Mouse (Mus musculus) skeletal muscle tissue, adult 2 months (tissue): ENCODE results near the gene Ppfia3.

Source experiments
- DNase-seq: peaks from one replicate; pipeline ENCODE4 v3.0.0-alpha.2; 2012; ENCODE audit warnings: low read depth, low spot score

The Ppfia3 gene

DNA sequence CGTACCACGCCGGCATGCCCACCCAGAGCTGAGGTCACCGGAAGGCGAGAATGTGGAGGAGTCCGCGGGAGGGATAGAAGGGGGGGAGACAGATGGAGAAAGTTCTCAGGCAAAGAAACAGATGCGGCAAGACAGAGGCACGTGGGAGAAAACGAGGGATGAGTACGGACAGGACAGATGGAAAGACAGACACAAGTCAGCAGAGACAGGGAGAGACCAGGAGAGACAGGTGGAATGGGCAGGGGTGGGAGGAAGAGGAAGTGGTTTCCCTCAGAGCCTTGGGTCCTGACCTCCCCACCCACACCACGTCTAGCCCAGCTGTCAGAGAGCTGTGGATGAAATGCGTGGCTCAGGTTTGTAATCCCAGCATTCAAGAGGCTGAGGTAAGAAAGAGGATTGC lies 19.9 kb downstream of the Ppfia3 start:
- no peak for DNase-seq

DNA sequence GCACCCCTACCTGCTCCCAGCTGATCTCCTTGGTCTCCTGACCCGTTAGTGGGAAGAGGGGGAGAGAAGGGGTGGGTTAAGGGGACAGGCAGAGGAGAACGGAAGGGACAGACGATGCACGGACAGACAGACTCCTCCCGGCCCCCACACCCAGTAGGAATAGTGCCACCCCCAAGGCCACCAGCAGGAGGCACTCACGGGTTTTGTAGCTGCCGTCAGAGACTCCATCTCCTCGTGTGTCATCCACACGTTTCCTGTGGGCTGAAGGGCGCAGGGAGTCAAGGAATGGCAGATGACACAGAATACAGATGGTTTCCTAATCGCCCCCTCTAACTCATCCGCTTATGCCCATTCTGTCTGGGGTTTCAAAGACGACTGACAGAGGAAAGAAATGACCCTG lies 23.3 kb downstream of the Ppfia3 start:
- DNase-seq, result no peak

DNA sequence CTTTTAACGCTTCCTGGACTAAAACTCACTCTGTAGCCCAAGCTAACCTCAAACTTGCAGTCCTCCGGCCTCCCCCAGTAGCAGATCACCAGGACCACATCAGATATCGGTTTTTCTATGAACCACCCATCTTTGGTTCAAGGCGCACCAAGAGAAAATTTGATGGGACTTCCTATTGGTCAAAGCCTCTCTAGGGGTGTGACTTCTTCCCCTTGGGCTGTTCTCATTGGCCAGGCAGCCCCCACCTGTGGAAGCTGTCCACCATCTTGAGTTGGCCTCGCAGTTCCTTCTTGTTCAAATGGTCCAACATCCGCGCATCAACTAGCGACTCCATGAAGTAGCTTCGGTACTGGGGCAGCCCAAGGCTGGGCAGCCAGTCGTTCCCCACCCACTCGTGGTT lies 24.7 kb downstream of the Ppfia3 start:
- no peak for DNase-seq

DNA sequence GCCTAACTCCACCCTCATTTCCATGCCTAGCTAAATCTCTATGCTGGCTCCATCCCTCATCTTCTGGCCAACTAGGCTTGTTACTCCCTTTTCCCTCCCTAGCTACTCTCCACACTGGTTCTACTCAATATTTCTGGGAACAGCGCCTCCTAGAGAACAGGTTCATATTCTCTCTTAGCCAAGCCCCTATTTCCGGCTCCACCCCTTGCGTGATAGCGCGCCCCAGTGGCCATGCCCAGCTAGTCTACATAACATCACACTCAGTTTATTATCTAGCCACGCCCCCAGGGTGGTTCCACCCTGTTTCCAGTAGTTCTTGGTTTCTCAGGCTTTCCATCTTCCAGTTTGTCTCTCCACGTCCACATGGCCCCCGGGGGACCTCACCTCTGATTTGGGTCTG lies 25.5 kb downstream of the Ppfia3 start:
- peak; percentile 78 for DNase-seq

DNA sequence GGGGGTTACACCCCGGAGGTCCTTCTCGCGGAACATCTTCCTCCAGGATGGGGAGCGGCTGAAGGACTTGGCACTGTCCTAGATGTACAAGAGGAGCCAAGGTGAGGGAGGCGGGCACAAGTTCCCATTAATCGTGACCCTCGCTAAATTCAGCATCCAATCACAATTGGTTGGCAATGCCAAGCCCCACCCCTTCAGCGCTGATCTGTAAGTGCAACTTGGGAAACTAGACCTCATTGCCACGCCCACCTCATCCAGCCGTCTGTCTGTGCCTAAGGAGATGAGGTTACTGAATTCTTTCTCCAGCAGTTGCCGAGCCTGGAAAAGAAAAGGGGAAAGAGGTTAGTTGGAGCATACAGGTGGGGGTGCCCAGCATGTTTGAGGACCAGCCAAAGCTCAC lies 26.1 kb downstream of the Ppfia3 start:
- no peak for DNase-seq

DNA sequence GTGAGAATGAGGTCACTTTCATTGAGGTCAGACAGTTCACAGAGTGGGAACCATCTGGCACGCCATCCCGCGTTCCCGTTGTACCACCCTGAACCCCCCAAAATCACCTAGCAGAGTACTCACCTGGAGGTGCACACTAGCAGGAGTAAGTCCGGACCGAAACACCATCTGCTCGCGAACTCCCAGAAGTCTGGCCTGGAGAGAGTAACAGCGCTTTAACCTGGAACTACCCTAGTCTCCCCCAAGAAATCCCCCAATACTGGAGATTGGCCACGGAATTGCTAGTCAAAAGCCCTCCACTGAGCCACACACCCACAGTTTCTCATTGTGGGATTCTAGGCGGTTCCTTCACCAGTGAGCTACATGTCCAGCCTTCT lies 26.8 kb downstream of the Ppfia3 start:
- no peak for DNase-seq

DNA sequence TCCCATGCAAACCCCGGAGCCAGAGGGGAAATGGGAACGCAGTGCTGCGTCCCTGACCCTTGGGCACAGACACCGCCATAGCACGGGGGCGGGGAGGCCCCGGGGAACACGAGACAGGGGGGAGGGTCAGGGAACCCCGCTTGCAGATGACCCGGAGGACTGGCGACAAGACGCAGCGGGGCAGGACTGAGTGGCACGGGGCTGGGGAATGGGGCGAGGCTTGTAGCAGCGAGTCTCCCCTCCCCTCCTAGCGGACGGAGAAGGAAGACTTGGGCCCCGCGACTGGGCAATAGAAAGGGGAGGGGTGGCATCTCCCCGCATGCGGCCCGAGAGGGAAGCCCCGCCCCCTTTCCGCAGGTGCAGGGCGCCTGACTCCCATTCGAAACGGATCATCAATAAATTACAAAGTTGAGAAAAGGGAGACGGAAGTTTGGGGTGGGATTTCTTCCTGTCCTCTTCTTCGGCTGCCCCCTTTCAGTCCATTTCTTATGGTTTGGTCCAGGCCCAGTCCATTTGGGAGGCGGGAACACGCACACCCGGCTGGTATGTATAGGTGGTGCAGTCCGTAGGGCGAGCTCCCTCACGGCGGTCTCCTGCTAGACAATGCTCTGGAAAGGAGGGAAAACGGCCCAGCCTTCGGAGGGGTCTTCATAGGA lies 27.3 kb downstream of the Ppfia3 start:
- DNase-seq, result no peak

DNA sequence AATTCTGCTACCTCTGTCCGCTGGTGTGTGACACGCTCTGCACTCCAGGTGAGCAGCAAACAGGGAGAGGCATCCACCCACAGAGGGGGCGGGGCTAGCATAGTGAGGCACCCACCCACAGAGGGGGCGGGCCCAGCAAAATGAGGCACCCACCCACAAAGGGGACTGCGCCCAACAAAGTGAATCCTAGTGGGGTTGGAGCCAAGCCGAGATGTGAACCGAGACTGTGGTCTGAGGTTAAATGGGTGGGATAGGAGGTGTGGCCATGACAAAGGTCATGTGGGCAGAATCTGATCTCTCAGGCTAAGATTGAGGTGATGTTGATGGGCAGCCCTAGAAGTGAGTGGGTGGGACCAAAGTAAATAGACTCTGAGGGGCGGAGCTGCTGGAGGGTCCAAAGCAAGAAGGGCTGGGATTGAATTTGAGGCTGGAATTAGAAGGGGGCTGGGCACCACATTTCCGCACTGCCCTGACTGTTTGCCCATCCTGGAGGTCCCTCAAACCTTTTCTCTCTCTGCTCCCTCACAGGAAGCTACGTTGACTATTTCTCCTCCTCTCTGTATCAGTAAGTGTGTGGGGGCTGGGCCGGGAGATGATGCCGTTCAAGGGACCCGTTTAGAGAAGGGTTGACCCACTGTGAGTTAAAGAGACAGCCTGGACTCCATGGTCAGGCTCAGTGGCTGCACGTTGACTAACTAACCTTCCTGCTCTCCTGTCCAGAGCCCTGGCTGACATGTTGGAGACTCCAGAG lies 28.5 kb downstream of the Ppfia3 start:
- no peak for DNase-seq

DNA sequence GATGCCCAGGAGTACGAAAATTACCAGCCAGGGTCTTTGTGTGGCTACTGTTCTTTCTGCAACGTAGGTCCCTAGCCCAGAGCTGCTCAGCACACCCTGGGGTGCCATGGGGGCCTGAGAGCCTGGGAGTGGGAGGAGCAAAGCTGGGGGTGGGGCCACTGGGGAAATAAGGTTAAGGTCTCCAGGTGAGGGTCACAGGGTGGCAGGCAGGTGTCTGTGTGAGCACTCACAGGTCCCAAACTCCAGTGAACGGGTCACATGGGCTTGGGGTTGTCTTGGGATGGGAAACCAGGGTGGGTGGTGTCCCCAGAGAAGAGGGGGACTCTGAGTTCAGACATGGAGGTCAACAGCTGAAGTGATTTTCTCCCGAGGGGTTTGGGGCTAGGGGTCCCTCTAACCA lies 29.4 kb downstream of the Ppfia3 start:
- DNase-seq, result no peak

DNA sequence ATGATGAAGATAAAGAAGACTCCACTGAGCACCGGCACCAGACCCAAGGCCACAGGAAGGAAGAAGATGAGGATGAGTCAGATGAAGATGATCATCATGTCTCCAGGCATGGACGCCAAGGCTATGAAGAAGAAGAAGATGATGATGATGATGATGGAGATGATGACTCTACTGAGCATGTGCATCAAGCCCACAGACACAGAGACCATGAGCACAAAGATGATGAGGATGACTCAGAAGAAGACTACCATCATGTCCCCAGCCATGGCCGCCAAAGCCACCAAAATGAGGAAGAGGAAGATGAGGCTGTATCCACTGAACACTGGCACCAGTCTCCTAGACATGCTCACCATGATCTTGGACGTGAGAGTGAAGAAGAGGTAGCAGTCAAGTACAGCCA lies 30.5 kb downstream of the Ppfia3 start:
- DNase-seq, result no peak

DNA sequence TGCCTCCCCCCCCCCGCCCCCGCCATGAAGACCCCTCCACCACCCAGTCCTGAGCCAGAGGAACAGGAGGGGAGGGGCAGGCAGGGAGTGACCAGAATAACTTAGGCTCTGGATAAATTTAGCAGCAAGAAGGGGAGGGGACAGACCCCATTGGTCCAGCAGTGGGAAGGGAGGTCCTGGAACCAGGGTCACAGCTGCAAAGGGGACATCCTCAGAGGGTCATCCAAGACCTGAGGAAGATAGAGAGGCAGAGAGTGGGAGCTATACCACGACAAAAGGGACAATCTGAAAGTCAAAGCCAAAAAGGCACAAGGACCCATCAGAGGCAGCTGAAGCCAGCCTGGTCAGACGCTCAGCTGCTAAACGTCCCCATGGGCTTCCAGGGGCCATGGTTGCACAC lies 31.8 kb downstream of the Ppfia3 start, which contains the start of gene Hrc:
Hrc (plus strand) TSS at position 235 of the 400 bp plus-strand sequence.
- DNase-seq, result peak; percentile 83

DNA sequence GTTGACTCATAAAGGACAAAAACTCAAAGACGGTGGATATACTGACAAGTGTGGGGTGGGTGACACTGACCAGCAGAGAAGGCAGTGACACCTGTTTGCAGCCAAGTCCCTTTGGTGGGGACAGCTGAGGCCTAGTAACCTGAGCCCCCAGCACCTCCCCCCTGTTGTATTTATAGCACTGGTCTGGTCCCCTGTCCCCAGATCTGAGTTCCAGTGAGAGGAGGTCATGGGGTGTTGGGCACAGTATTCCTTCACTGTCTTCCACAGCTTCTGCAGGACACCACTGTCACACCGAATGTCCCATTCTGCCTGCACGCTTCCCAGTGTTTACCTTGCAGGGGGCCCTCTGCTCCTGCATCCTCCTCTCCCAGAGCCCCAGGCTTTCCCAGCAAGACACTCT lies 32.2 kb downstream of the Ppfia3 start:
- DNase-seq, result peak; percentile 91

DNA sequence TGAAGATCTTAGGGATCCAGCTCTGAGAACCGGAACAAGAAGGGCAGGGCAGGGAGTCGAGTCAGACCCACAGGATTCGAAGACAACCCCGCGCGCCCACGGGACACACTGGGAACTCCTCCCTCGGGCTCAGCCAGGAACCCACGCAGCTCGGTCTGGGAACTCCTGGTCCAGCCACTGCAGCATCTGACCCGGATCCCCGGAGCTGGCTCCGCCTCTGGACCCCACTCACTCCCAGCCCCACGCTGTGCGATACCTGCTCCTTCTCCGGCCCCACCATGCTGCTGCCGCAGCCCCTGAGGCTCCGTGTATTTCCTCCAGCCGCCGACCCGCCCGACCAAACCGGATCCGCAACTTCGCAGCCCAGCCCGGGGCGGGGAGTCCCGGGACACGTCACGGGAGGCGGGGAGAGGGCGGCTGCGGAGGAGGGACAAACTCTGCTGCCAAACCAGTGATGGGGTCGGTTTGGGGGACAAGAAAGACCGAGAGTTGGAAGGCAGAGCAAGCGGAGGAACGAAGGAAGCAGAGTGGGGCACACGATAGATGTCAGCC lies 33.3 kb downstream of the Ppfia3 start, which contains the start of gene Trpm4:
Trpm4 (minus strand) TSS at position 350 of the 552 bp plus-strand sequence.
- DNase-seq, result peak; percentile 83

DNA sequence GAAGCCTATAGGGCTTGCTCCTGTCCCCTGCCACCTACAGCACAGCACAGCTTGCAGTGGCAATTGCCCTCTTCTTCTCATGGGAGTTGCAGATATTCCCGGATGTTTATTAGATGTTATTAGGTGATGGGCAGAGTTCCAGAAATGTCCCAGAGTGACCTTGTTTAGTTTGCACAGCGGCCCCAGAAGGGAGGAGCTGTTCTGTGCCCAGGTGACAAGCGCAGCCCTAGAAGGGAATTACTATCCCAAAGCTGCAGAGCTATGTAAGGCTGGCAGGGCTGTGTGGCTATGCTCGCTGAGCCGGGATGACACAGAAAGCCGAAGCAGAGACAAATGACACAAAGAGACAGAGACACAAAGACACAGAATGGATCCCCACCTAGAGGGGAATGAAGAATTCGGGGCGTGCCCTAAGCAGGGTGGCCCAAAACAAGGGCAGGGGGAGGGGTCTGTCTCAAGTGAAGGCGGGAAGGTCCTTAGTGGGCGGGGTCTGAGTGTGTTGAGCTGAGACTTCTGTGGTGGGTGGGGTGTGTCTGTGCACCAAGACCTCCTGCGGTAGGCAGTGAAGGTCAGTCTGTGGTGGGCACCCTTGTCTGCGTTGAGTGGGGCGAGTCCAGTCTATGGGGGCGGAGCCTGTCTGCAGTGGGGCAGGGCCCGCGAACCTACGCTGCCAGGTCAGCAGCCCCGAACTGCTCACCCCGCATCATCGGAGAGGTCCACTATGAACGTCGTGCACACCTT lies 34.0 kb downstream of the Ppfia3 start:
- peak; percentile 26 for DNase-seq

DNA sequence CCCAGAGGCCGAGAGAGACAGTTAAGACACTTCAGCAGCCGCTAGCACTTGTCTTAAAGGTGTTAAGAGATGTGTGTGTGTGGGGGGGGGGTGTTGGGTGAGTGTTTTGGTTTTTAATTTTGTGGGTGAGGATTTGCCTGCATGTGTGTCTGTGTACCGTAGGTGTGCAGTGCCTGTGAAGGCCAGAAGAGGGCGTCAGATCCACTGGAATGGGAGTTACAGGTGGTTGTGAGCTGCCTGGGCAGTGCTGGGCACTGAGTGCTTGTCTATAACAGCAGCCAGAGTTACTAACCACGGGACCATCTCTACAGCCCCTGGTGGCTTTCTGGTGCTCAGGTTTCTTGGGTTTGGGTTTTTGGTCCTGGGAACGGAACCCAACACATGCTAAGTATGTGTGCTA lies 35.3 kb downstream of the Ppfia3 start:
- DNase-seq, result no peak

DNA sequence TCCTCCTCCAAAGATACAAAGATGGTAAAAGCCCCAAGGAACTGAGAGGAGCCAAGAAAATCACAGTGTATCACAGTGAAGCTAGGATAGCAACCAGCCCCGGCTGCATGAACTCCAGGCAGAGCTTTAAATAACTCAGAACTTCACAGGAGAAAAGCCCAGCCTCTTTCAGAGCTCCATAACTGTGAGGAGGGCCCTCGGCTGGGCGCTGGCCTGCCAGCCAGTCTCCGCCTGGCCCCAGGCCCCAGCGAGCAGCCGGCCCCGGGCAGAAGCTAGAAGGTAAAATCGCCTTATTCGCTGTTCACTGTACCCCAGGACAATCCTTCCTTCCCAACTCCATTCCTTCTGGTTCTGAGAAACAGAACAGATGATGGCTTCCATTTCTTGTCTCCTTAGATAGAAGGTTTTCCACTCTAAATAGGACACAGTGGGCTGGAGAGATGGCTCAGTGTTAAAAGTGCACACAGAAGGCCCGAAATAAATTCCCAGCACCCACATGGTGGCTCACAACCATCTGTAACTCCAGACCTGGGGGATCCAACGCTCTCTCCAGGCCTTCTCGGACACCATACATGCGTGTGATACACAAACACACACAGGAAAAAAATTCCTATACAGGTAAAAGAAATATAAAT lies 37.9 kb downstream of the Ppfia3 start:
- peak; percentile 49 for DNase-seq

DNA sequence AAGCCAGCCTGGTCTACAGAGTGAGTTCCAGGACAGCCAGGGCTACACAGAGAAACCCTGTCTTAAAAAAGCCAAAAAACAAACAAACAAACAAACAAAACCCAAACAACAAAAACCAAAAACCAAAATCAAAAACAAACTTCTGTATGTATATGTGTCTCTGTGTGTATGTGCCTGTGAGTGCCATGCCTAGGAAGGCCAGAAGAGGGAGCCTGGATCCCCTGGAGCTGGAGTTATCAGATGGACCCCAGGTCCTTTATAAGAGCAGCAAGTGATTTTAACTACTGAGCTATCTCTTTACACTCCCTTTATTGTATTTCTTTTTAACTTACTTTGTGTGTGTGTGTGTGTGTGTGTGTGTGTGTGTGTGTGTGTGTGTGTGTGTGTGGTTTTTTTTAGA lies 41.0 kb downstream of the Ppfia3 start:
- DNase-seq, result no peak

DNA sequence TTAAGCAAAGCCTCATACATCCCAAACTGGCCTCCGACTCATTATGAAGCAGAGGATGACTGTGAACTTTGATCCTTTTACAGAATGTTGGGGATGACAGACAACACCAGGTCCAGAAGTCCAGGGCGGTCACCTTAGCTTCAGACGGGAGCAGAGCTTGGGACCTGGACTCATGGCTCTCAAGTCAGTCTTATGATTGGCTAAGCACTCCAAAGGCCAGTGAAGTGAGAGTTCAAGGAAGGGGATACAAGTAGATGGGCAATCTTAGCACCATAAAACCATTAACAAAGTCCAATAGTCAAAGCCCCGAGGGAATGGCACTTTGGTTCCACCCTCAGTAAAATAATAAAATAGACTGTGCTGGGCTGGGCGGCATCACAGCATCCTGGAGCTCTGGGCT lies 43.8 kb downstream of the Ppfia3 start:
- DNase-seq, result no peak

DNA sequence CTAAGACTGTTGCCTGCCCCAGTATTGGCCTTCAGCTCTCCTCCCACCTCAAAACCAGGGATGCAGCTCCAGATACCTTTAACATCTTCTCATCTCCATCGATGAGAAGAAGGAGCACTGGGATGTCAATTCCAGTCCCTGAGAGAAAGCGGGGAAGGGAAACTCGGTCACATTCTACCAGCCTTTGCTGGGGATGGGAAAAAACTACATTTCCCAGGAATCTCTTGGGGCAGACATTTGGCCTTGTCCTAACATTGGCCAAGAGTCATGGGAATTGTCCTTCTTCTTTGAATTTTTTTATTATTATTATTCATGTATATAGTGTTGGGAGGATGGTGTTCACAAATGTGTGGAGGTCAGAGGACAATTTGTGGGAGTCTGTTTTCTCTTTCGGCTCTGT lies 44.6 kb downstream of the Ppfia3 start:
- DNase-seq, result no peak

DNA sequence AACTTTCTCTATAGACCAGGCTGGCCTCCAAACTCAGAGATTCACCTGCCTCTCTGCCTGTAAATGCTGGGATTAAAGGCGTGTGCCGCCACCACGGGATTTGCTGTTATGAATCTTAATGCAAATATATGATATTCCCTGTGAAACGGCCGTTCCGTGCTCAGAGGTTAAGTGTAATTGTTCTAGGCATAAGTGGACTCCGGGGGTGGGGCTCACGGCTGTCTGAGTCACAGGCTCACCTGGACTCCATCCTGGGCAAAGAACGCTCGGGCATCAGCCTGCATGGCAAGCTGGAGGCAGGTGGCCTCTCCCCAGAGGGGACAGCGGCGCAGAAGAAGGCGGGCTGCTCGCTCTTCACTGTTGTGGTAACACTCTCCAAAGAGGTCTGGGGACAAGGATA lies 50.3 kb downstream of the Ppfia3 start:
- DNase-seq, result no peak

DNA sequence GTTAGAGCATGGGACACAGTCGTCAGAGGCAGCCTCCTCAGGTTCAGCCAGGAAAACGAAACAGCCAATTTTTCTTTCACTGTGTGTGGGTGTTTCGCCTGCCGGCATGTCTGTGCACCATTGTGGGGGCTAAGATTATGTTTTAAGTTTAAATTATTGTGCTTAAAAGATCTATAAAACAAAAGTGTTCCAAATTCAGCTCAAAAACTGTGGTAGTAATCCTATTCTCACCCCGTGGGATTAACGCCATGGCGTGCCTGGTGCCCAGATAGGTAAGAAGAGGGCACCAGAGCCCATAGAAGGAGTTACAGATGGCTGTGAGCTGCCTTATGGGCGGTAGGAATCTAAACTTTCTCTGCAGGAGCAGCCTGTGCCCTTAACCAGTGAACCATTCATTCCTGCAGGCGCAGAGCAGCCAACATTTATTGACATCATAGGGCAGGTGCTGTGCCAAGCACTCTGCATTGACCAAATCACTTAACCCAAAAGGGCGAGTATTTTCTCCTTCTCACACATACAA lies 51.6 kb downstream of the Ppfia3 start:
- DNase-seq, result no peak

DNA sequence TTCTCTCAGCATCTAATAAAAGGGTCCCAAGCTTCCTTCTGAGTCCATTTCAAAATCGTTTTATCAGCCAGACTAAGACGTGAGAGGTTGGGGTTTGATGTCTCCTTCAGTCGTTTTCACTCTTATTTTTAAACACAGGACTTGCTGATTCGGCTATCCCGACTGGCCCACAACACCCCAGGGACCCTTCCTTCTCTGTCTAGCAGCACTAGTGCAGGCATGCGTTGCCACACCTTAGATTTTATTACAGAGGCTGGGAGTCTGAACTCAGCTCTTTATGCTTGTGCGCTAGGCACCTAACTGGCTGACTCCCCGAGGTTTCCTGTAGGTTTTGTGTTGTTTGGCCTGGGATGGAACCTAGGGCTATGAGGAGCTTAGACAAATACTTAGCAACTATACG lies 53.3 kb downstream of the Ppfia3 start:
- no peak for DNase-seq
